Mouse (Mus musculus): ENCODE measurements around the gene Scamp1. TPM values are rescaled to one million over a fixed set of nuclear protein-coding genes. Genes with fewer than 3 reads are reported as not detected.

Gene Scamp1
- polyA plus RNA-seq, 1 experiment from 2014 or later, result 37.9 TPM

- no peak for ATAC-seq (ENCODE audit: low FRiP score, low TSS enrichment)
- Histone ChIP-seq H3K9ac (replicated peaks; ENCODE audit: low read length) (0 out of 2 replicates have a peak overlapping the region, but pooled peaks have one; percentile 22), H3K27me3 (ENCODE audit: insufficient read depth, low read length) (no peaks in the 10 kb centered on the region), H3K9me3 (ENCODE audit: low read length) (peaks cover 2% of the 10 kb centered on the region; the same call in 1 of the 2 replicates), H3K4me1 (ENCODE audit: insufficient read depth, low read length) (peaks cover 36% of the 10 kb centered on the region), H3K4me2 (replicated peaks; ENCODE audit: low read depth, low read length) (no peak overlapping the region), H3K27ac (ENCODE audit: low read length) (peak overlapping the region; percentile 79), H3K36me3 (ENCODE audit: insufficient read depth, low read length) (0 out of 2 replicates have a peak, but pooled peaks cover 6% of the 10 kb centered on the region), H3K4me3 (ENCODE audit: low read length) (no peak overlapping the region)
- WGBS, result 52% methylated on average over 6 of the region's 6 CpGs
Measured at GRCm38 (mm10) chr13:94158864-94159477, 126.7 kb downstream of the Scamp1 start.

- 0 out of 2 replicates have a peak, but pooled peaks have one; percentile 53 for ATAC-seq (ENCODE audit: low FRiP score, low TSS enrichment)
- Histone ChIP-seq H3K27ac (ENCODE audit: low read length) (no peak overlapping the region), H3K9me3 (ENCODE audit: low read length) (peaks cover 2% of the 10 kb centered on the region; the same call in 1 of the 2 replicates), H3K27me3 (ENCODE audit: insufficient read depth, low read length) (no peaks in the 10 kb centered on the region), H3K4me2 (replicated peaks; ENCODE audit: low read depth, low read length) (no peak overlapping the region), H3K4me3 (ENCODE audit: low read length) (no peak overlapping the region), H3K4me1 (ENCODE audit: insufficient read depth, low read length) (peaks cover 31% of the 10 kb centered on the region), H3K36me3 (ENCODE audit: insufficient read depth, low read length) (0 out of 2 replicates have a peak, but pooled peaks cover 6% of the 10 kb centered on the region), H3K9ac (replicated peaks; ENCODE audit: low read length) (no peak overlapping the region)
- 60% methylated on average over 9 of the region's 9 CpGs for WGBS
Measured at GRCm38 (mm10) chr13:94155657-94156429, 129.8 kb downstream of the Scamp1 start.

GRCm38 (mm10) chr13:94154512-94155296 lies 131.0 kb downstream of the Scamp1 start:
- Histone ChIP-seq H3K9me3 (ENCODE audit: low read length) (peaks cover 2% of the 10 kb centered on the region; the same call in 1 of the 2 replicates), H3K9ac (replicated peaks; ENCODE audit: low read length) (no peak overlapping the region), H3K27me3 (ENCODE audit: insufficient read depth, low read length) (no peaks in the 10 kb centered on the region), H3K4me1 (ENCODE audit: insufficient read depth, low read length) (peaks cover 27% of the 10 kb centered on the region), H3K4me3 (ENCODE audit: low read length) (no peak overlapping the region), H3K36me3 (ENCODE audit: insufficient read depth, low read length) (0 out of 2 replicates have a peak, but pooled peaks cover 6% of the 10 kb centered on the region), H3K27ac (ENCODE audit: low read length) (no peak overlapping the region), H3K4me2 (replicated peaks; ENCODE audit: low read depth, low read length) (no peak overlapping the region)
- WGBS, result 67% methylated on average over 15 of the region's 15 CpGs
- no peak for ATAC-seq (ENCODE audit: low FRiP score, low TSS enrichment)

- WGBS, result 88% methylated on average over 6 of the region's 6 CpGs
- no peak for ATAC-seq (ENCODE audit: low FRiP score, low TSS enrichment)
Measured at GRCm38 (mm10) chr13:94153658-94154057, 132.0 kb downstream of the Scamp1 start.

GRCm38 (mm10) chr13:94152836-94153235 lies 132.8 kb downstream of the Scamp1 start:
- ATAC-seq (ENCODE audit: low FRiP score, low TSS enrichment), result no peak
- no peak overlapping the region for H3K4me2 ChIP-seq (replicated peaks; ENCODE audit: low read depth, low read length)
- WGBS, result 93% methylated on average over 10 of the region's 10 CpGs
- no peak overlapping the region for H3K4me3 ChIP-seq (ENCODE audit: low read length)
- no peaks in the 10 kb centered on the region for H3K27me3 ChIP-seq (ENCODE audit: insufficient read depth, low read length)
- peaks cover 19% of the 10 kb centered on the region for H3K4me1 ChIP-seq (ENCODE audit: insufficient read depth, low read length)
- H3K9me3 ChIP-seq (ENCODE audit: low read length), result peaks cover 2% of the 10 kb centered on the region; the same call in 1 of the 2 replicates
- no peak overlapping the region for H3K27ac ChIP-seq (ENCODE audit: low read length)
- H3K36me3 ChIP-seq (ENCODE audit: insufficient read depth, low read length), result 0 out of 2 replicates have a peak, but pooled peaks cover 6% of the 10 kb centered on the region
- no peak overlapping the region for H3K9ac ChIP-seq (replicated peaks; ENCODE audit: low read length)

More at GRCm38 (mm10) chr13:94153658-94154057, 132.0 kb downstream of the Scamp1 start:
- no peak overlapping the region for H3K4me3 ChIP-seq (ENCODE audit: low read length)
- H3K9me3 ChIP-seq (ENCODE audit: low read length), result peaks cover 2% of the 10 kb centered on the region; the same call in 1 of the 2 replicates
- no peak overlapping the region for H3K9ac ChIP-seq (replicated peaks; ENCODE audit: low read length)
- H3K4me1 ChIP-seq (ENCODE audit: insufficient read depth, low read length), result peaks cover 18% of the 10 kb centered on the region
- H3K36me3 ChIP-seq (ENCODE audit: insufficient read depth, low read length), result 0 out of 2 replicates have a peak, but pooled peaks cover 6% of the 10 kb centered on the region
- H3K4me2 ChIP-seq (replicated peaks; ENCODE audit: low read depth, low read length), result no peak overlapping the region
- no peak overlapping the region for H3K27ac ChIP-seq (ENCODE audit: low read length)
- no peaks in the 10 kb centered on the region for H3K27me3 ChIP-seq (ENCODE audit: insufficient read depth, low read length)

Other genes starting within 250 kb of the Scamp1 start
- 91.2 and 96.0 TPM in 2 replicates for gene Lhfpl2, start 228.1 kb downstream of the Scamp1 start, polyA plus RNA-seq (2015; fragmentation: Nextera tagmentation; extraction: Ambion mirVana)
- 48.4 and 48.6 TPM in 2 replicates for gene Ap3b1, start 73.1 kb upstream of the Scamp1 start, polyA plus RNA-seq (2015; fragmentation: Nextera tagmentation; extraction: Ambion mirVana)